Mouse (Mus musculus) brain, embryonic 14.5 days (tissue): ENCODE data around the gene Lrrc18.

Experiments
- CTCF ChIP-seq: fragments of 200-500 bp; IDR thresholded peaks from 2 replicates; pipeline ENCODE4 v1.5.1; 2012; ENCODE audit warnings: inconsistent platforms, mild to moderate bottlenecking, moderate library complexity, borderline replicate concordance; ENCODE audit not compliant: insufficient read depth, insufficient read length; ENCODE audit errors: extremely low read depth
- POLR2A ChIP-seq: fragments of 200-500 bp; IDR thresholded peaks from 2 replicates; pipeline ENCODE4 v1.6.1; 2012; ENCODE audit warnings: mild to moderate bottlenecking, inconsistent platforms, borderline replicate concordance; ENCODE audit not compliant: poor library complexity, insufficient read depth, insufficient read length, severe bottlenecking; ENCODE audit errors: extremely low read depth

DNA sequence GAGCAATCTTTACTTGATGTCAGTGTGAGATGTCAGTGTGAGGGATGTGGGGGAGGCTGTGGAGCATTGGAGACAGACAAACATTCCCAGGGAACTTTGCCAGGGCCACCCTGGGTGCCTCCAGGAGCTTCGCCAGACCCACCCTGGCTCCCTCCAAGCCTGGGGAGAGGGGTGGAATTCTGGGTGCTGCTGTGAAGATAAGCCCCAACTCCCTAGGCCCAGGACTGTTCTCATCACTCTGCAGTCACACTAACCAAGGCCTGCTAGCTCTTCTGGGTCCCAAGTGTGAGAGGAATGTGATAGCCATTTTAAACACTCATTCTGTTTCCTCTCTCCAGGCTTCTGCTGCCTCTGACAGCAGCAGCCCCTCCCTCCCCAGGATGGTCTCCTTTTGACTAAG lies 16.5 kb downstream of the Lrrc18 start:
- no peak for TF ChIP-seq CTCF
- TF ChIP-seq POLR2A = no peak
